Mouse (Mus musculus) natural killer cell, adult 2 months (primary cell): Measurements from ENCODE around the gene Slc36a2.

Source experiments
- DNase-seq, 2 experiments: peaks; one replicate each; pipeline ENCODE4 v3.0.0; 2022; ENCODE audit warnings: low spot score in 2 of 2

Gene Slc36a2

DNA sequence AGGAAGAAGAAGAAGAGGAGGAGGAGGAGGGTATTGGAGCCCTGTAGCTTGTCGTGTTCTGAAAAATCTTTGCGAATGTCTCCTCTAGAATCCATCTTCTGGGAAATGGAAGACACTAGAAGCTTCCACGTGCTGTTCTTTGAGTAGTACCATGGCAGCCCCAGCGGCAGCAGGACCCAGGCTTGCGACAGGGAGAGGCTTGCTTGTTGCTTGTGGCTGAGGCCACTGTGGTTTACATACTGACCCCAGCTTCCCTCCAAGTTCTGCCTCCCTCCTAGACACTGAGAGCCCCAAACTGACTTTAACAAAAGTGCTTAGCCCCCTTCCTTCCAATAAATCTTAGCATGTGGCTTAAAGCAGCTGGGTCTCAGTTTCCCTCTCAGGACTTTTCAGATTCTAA, 631 bp downstream of the Slc36a2 start:
- DNase-seq, result no peak

DNA sequence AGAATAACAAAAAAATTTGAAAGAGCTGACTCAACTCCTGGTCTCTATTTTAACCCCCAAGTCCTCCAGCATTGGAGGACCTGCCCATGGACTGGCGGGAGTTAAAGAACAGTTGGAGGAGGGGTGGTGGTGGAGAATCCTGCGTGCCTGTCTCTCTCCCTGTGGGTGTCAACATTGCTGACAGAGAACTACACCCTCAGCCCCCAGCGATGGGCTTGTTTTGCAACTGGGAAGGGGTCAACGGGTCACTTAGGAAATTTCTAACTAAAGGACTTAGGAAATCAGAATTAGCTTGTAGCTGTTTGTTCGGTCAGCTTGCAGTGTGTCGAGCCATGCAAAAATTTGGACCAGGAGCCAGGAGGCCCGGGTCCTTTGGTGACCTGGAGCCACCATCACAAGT, 1.8 kb downstream of the Slc36a2 start:
- DNase-seq, result no peak

DNA sequence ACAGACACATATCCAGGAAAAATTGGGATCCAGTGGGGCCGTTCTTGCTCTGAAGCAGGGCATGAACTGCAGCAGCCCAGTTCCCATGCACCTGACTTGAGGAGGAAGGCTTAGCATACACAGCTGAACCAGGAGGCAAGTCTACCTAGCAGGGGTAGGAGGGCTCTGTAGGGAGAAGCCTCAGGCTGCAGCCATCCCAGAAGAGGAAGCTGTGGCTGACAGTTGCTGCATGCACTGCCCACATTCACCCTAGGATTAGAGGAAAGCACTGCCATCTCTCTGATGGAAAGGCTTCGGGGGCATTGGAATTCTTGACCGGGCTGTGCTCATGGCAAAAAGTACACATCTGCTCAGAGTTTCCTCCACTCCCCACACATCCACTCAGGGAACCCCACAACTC, 5.0 kb downstream of the Slc36a2 start:
- DNase-seq, result no peak

DNA sequence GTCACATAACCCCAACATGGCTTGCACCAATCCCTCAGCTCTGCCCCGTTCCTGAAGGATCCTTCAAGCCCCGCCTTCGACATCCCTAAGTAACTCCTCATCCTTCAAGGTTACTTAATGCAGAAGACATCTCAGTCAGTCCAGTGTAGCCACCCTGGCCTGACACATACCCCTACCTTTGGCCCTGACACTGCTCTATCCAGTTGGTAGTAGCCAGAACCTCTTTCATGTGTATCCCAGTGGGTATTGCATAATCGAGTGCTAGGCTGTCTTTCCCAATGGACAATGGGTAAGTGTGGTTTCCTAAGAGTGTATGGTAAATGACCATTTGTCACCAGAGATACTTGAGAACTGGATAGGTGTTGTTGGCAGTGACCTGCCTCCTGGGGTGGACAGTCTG, 6.0 kb downstream of the Slc36a2 start:
- no peak for DNase-seq

DNA sequence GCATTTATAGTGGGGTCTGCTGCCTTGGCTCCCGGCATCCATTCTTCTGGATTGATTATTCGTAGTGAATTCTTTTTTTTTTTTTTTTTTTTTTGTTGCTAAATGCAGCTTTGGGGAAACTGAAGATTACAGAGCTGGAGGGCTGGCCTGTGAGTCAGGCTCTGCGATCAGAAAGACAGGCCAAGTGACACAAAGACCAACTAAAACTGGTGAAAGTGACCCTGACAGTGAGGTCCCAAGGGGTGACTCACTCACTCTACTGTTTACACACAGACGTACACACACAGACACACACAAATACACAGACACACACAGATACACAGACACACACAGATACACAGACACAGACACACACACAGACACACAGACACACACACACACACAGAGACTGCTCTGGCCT, 14.4 kb downstream of the Slc36a2 start:
- DNase-seq, result no peak

DNA sequence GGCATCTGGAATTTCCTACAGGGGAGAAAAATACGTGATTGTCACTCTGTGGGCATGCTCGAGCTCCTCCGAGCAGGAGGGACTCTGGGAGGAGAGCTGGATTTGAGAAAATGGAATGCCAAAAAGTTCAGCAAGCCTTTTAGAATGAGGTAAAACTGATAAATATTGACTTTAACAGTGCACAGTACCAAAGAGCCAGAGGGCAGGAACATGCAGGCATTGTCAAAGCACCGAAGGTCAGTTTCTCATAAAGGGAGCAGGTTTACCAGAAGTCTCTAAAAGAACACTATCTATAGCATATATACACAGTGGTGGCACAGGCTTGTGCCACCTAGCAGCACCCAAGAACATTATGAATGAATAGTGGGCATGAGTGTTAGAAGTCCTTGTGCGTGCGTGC, 16.0 kb downstream of the Slc36a2 start:
- no peak for DNase-seq

DNA sequence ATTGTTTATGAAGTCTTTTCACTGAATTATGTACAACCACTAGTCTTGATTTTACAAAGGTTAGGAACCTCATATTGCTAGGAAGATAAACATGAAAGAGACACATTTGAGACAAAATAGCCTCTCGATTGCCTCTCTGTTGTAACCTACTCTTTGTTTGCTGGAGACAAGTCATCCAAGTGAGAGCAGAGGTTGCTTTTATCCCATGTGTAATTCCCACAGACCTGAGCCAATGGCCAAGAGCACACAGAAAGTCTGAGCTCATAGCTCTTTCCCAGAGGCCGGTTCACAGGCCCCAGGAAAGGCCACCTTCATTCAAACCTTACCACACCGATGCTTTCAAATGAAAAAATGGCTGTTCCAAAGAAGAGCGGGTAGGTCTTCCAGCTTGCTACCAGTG, 16.4 kb downstream of the Slc36a2 start:
- DNase-seq, result no peak

DNA sequence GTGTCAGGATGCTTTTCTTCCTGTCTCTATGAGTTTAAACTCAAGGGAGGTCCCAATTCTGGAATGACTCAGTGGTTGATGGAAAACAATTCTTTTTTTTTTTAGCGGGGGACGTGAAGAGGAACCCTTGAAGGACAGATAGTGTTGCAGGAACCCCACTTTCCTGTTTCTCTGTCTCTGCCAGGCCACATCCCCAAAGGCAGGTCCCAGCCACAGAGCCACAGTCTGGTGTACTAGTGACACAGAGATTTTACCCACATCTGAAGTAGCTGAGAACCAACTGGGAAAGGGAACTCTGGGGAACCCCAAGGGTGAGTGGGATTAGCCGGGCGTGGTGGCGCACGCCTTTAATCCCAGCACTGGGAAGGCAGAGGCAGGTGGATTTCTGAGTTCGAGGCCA, 19.1 kb downstream of the Slc36a2 start:
- DNase-seq, result no peak

DNA sequence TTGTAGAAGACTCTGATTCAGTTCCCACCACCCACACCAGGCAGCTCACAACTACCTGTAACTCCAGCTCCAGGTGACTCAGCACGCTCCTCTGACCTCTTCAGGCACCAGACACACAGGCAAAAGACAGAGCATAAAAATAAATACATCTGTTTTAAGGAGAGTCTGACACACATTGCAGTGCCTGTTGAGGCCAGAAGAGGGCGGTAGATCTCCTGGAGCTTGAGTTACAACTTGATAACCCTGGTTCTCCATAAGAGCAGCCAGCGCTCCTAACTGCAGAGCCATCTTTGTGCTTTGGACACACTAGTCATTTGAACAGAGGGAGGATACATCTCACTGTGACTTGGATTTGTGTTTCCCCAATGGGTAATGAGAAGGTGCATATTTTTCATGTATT, 20.2 kb downstream of the Slc36a2 start:
- peak; percentile 38 to 57 for DNase-seq

DNA sequence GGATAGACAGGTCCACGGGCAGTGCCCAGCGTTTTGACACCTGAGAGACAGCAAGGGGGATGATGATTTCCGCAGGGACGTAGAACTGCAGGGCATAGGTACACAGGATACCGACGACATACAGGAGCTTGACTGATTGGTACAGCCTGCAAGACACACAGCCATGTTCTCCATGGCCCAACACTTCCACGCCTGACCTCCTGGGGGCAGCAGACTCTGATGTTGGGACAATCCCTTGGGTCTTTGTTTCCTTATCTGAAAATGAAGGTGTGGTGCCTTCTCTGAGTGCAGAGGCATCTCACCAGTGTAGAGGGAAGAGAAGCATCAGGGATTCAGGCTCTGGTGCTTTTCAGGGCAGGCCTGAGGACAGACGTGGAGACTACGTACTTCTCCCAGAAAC, 22.2 kb downstream of the Slc36a2 start:
- DNase-seq, result peak; percentile 34 to 56

DNA sequence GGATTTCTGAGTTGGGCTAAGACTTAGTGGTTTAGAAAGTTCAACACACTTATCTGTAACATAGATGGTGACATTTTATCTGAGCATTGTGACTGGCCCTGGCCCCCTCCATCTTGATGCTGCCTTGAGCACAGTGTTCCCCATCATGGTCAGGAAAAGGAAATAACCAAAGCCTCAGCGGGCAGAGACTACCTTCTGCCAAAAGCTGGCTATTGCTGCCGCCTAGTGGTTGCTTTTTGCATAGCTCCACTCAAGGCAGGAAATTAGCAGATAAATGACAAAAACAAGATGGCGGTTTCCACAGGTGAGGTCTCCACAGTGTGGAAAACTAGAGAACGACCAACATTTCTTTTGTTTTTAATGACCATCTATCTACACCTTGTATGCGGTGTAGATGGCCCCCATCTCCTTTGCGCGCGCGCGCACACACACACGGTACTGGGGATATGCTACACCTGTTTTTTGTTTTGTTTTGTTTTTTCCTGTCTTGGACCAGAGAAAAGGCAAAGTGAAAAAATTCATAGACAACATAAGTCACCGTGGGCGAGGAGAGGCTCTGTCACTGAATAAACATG, 26.0 kb downstream of the Slc36a2 start:
- peak; percentile 85 to 91 for DNase-seq

DNA sequence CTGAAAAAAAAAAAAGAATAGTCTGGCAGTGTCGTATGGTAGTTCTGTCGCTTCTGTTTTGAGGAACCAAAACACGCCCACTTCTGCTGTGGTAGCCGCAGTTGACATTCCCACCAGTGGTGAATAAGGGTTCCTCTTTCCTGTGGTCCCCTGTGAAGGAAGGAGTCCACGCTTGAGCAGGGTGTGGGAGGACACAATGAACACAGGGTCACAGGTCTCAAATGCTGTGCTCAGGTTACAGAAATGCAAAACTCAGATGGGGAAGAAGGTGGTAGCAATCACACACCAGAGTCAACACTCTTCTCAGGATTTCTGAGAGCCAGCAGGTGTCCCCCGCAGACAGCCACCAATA, 29.8 kb downstream of the Slc36a2 start:
- DNase-seq, result peak in 1 of 2 experiments; percentile 72

DNA sequence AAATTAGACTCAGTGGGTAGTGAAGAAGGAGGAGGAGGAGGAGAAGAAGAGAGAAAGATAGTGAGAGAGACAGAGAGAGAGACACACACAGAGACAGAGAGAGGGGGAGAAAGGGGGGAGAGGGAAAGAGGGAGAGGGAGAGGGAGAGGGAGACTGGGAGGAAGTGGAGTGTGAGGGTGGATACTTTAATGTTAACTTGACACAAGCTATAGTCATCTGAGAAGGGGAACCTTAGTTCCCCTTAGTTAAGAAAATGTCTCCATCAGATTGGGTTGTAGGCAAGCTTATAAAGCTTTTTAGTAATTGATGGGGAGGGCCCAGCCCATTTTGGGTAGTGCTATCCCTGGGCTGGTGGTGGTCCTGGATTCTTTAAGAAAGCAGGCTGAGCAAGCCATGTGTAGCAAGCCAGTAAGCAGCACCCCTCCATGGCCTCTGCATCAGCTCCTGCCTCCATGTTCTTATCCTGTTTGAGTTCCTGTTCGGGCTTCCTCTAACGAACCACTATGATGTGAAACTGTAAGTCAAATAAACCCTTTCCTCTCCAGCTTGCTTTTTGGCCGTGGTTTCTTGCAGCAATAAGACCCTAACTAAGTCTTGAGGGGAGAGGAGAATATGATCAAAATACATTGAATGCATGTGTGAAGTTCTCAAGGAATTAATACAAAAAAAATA, 30.3 kb downstream of the Slc36a2 start:
- DNase-seq, result peak in 1 of 2 experiments; percentile 29

DNA sequence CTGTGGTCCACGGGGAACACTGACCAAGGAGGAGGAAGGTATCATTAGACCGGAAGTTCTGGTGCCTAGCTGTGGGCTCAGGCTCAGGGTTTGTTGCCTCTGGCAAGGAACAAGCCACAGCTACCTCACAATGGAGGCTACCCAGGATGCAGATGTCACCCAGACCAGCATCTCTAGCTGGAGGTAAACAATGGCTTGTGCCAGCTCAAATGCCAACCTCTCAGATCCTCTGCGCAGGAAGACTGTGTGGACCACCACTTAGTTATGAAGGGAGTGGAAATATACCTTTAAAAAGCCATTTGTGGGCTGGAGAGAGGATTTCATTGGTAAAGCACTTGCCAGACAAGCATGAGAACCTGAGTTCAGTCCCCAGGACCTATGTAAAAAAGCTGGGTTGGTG, 33.3 kb downstream of the Slc36a2 start, which contains the start of gene Slc36a3:
TSS of gene Slc36a3 (minus strand) at position 101 of the 400 bp plus-strand sequence.
- no peak for DNase-seq

DNA sequence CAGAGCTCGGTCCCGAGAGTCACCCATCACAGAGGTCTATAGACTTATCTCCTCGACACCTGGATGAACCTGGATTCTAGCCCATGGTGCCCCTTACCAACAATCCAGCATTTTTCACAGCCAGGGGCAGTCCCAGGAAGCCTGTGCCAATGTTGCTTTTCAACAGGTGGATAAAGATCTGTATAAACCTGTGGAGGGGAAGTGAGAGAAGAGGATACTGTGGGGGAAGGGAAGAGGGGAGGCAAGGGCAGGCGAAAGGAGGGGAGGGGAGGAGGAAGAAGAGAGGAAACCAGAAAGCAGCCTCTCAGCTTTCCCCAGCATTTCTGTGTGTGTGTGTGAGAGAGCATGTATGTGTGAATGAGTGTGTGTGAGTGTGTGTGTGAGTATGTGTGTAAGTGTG, 36.4 kb downstream of the Slc36a2 start:
- DNase-seq, result no peak

DNA sequence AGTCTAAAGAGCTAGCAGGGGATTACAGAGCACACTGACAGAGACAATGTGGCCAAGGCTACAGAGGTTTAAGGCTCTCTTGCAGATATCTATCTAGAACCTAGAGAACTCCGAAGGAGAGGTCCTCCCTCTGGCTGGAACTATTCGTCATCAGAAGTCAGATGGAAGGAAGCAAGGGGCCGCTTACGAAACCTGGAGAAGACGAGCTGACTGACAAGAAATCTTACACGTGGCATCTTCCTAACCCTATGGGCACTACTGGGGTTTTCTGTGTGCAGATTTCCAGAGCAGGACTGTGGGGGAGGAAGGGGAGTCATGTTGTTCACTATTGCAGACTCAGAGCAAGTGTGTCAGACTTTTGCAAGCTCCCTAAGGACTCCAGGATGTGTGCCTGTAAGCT, 37.5 kb downstream of the Slc36a2 start:
- no peak for DNase-seq

DNA sequence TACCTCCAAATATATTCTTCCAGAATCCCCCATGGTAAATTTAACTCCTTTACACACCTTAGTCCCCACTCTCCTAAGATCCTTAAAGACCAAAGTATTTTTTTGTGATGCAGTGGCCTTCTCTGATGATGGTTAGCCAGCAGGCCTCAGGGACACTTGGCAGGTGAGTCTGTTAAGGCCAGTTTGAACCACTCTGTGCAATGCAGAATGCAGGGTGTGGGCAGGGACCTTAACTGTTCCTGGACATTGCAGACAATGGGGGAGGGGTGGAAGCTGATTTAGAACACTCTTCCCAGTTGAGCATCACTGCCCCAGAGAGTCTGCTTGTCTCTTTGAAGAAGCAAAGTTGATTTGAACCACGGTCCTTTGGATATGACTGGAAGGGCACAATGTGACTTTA, 38.0 kb downstream of the Slc36a2 start:
- no peak for DNase-seq

DNA sequence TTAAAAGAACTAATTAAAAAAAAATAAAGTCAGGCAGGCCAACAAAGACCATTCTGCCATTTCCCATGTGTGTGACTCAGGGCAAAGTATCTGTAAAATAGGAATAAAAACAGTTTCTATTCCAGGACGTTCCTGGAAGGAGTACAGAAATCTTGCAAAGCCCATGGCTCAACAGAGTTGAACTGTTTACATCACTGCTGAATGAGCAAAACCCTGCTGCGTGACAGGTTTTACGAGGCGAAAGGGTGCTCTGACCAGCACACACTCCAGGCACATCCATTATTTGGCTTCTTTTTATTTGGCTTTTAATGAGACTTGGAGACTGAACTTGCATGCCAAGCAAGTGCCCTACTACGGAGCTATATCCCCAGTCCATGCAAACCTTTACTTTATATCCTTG, 40.9 kb downstream of the Slc36a2 start:
- DNase-seq, result no peak

DNA sequence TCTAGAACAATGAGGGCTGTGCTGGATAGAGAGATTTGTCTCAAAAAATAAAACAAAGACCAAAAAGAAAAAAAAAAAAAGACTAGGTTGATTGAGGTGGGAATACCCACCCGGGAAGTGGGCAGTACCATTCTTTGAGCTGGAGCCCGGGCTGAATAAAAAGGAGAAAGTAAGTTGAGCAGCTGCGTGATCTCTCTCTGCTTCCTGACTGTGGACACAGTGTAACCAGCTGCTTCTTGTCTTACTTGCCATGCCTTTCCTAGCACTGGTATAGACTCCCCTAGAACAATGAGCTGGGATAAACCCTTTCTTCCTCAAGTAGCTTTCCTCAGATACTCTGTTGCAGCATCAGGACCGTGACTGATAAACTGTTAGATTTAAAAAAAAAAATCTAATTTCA, 43.4 kb downstream of the Slc36a2 start:
- no peak for DNase-seq

DNA sequence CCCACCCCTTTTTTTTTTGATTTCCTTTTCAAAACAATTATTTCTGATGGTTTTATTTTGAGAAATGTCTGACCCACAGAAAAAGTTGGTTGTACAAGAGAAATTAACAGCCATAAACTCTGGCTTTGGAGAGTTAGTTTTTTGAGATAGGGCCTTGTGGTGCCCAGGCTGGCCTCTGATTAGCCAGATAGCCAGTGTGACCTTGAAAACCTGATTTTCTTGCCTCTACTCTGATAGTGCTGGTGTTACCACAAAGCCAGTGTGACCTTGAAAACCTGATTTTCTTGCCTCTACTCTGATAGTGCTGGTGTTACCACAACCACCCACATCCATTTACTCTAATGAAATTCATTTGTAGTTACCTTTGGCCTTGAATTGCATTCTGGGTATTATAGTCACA, 47.2 kb downstream of the Slc36a2 start:
- no peak for DNase-seq

DNA sequence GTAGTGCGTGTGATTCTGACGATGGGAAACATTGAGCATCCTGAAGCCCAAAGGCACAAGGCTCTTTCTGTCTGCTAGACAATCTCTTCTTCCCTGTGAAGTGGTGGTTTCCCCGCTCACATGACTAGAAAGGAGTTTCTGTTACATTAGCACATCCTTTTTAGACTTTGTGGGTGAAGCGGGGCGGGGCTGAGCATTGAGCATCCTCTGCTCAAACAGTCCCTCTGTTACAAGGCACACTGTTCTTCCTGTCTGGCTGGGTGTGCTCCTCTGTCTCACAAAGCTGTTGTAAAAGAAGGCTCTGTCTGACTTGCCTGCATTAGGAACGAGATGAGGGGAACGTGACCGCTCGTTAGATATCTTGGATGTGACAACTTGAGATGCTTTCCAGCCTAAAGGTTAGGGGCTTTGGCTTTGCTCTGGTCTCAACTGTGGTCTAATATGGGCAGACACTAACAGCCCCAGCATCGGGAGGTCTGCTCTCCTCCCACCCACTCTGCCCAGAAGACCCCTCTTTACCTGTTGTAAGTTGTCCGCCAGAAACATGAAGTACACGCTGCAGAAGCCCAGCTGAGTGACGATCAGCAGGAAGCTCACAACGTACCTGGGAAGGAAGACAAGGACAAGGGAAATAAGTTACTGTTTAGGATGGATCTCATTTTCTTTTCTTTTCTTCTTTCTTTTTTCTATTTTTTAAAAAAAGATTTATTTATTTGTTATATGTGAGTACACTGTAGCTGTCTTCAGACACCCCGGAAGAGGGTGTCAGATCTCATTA, 47.9 kb downstream of the Slc36a2 start:
- DNase-seq, result peak; percentile 88 to 90

DNA sequence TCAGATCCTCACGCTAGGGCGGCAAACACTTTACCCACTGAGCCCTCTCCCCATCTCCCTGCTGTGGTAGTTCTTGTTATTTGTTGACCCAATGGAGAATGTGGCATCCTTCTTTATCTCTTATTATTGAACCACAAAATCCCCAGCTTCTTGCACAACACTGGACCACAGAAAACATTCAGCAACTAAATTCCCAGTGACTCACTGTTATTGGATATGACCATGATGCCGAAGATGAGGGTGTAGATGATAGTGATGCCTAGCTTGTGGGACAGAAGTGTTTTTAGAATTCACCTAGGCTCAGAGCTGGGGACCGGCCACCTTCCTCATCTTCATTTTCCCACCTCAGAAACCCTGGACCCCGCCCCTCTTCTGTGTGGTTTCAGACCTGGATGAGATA, 50.0 kb downstream of the Slc36a2 start:
- no peak for DNase-seq

DNA sequence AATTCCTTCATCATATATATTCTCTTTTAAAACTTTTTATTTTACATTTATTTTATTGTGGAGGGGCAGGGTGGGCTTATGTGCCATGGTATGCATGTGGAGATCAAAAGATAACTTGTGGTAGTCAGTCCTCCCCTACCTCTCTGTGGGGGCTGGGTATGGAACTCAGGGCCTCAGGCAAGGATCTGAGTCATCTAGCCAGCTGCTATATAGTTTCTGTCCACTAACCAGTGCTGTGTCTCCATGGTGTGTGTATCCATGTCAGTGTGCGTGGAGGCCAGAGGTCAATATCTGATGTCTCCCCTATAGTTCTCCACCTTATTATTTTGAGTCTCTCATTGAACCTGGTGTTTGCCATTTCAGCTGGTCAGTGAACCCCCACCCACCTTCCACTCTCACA, 50.5 kb downstream of the Slc36a2 start:
- DNase-seq, result no peak
